In genomic region chr1:121085101-121085727, GRCm38 (mm10) we compare ENCODE assay signal across 10 mouse cellular contexts.
DNase-seq lines count a peak whose midpoint lies in the region; ATAC-seq lines count a peak whose summit lies in the region.
"Had no signal": no experiment of that assay in that cellular context is flagged by ENCODE, and none has a peak within 500 bp of the region (broad histone marks: within the 10 kb centered on the region; RNA-seq: fewer than 3 reads in every experiment).

No protein-coding gene starts in this region.

- H3K36me3 ChIP-seq in forebrain, embryonic 14.5 days (ENCODE audit: control insufficient read depth, insufficient read depth, low read length), result no peaks in the 10 kb centered on the region
- H3K36me3 ChIP-seq in midbrain, embryonic 14.5 days (ENCODE audit: control insufficient read depth, insufficient read depth, low read length), result no peaks in the 10 kb centered on the region

- H3K4me2 ChIP-seq in forebrain, embryonic 14.5 days (ENCODE audit: low read length), result no peak overlapping the region
- H3K4me2 ChIP-seq in midbrain, embryonic 14.5 days (ENCODE audit: low read length), result no peak overlapping the region

- H3K27me3 ChIP-seq in forebrain, embryonic 14.5 days (replicated peaks; ENCODE audit: control insufficient read depth, insufficient read depth, low read length), result peaks cover 4% of the 10 kb centered on the region; the same call in 1 of the 2 replicates
- no peaks in the 10 kb centered on the region for H3K27me3 ChIP-seq in midbrain, embryonic 14.5 days (ENCODE audit: control insufficient read depth, insufficient read depth, low read length)

- H3K4me1 ChIP-seq in forebrain, embryonic 14.5 days (ENCODE audit: control insufficient read depth, insufficient read depth, low read length), result peaks cover 8% of the 10 kb centered on the region
- no peaks in the 10 kb centered on the region for H3K4me1 ChIP-seq in midbrain, embryonic 14.5 days (ENCODE audit: control insufficient read depth, insufficient read depth, low read length)

- WGBS in forebrain, embryonic 14.5 days, result 7% methylated on average over 2 of the region's 2 CpGs
- WGBS in midbrain, embryonic 14.5 days, result 30% methylated on average over 2 of the region's 2 CpGs

- peak; percentile 8 for DNase-seq in kidney, postnatal 14 days
- no peak for DNase-seq in kidney, postnatal 36 days
- peak; percentile 15 for DNase-seq in brain, adult 2 months (ENCODE audit: low read depth, low spot score)
- peak; percentile 86 for DNase-seq in forebrain, embryonic 14.5 days (ENCODE audit: low spot score)
- peak; percentile 74 for DNase-seq in midbrain, embryonic 14.5 days
- no peak for DNase-seq in thymus, postnatal 14 days
- no peak for DNase-seq in urinary bladder, postnatal 10 days (ENCODE audit: low spot score)
- DNase-seq: cerebellum, adult 18-20 months; liver, postnatal 0 days; thymus, adult 2 months had no signal

- peak overlapping the region; percentile 55; the same call in 1 of the 2 replicates for H3K27ac ChIP-seq in forebrain, embryonic 14.5 days (ENCODE audit: low read depth, low read length)
- no peak overlapping the region for H3K27ac ChIP-seq in midbrain, embryonic 14.5 days (replicated peaks; ENCODE audit: low read depth, low read length)

- peak; percentile 88 for ATAC-seq in forebrain, embryonic 14.5 days
- peak; percentile 60 for ATAC-seq in midbrain, embryonic 14.5 days (ENCODE audit: low FRiP score, low TSS enrichment)
- ATAC-seq: liver, postnatal 0 days had no signal

- H3K9me3 ChIP-seq in forebrain, embryonic 14.5 days (replicated peaks; ENCODE audit: control insufficient read depth, low read length), result peaks cover 2% of the 10 kb centered on the region; the same call in 1 of the 2 replicates
- H3K9me3 ChIP-seq in midbrain, embryonic 14.5 days (ENCODE audit: control insufficient read depth, low read length), result no peaks in the 10 kb centered on the region

- H3K4me3 ChIP-seq in forebrain, embryonic 14.5 days (ENCODE audit: low read depth, low read length), result no peak overlapping the region
- H3K4me3 ChIP-seq in midbrain, embryonic 14.5 days (replicated peaks; ENCODE audit: low read depth, low read length), result no peak overlapping the region

- no peak overlapping the region for H3K9ac ChIP-seq in forebrain, embryonic 14.5 days (ENCODE audit: low read length)
- no peak overlapping the region for H3K9ac ChIP-seq in midbrain, embryonic 14.5 days (replicated peaks; ENCODE audit: low read length)
- H3K9ac ChIP-seq: liver, postnatal 0 days had no signal

Comparison
In these comparisons a context has a peak if more than half of its experiments do, and no peak if none do; other contexts are left out.
1. DNase-seq: peak in kidney, postnatal 14 days (single experiment), brain, adult 2 months (single experiment), forebrain, embryonic 14.5 days (single experiment) and midbrain, embryonic 14.5 days (single experiment); none in kidney, postnatal 36 days (0 of 2), thymus, postnatal 14 days (single experiment) and urinary bladder, postnatal 10 days (single experiment).